10 mouse cellular contexts compared by ENCODE assay signal in the genomic region with DNA sequence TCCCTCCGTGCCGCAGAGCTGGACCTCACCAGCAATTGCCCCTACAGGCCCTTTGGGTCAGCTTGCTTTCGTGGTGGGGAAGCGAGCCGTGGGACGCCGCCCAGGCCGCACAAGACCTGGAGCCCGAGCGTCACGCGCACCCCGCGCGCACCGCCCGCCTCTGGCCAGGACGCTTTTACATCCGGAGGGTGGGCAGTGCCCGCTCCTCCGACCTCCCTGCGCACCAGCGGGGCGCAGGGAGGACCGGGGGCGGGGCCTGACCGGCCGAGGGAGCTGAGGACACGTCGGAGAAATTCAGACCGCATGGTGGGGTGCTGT. TPM values are rescaled to one million over a fixed set of nuclear protein-coding genes. Genes with fewer than 3 reads are reported as not detected.
DNase-seq lines count a peak whose midpoint lies in the region; ATAC-seq and TF ChIP-seq lines count a peak whose summit lies in the region.
"Had no signal": no experiment of that assay in that cellular context is flagged by ENCODE, and none has a peak within 500 bp of the region (broad histone marks: within the 10 kb centered on the region; RNA-seq: fewer than 3 reads in every experiment).

No protein-coding gene starts in this region.

- under 1% methylated on average over 31 of the region's 31 CpGs for WGBS in heart, embryonic 10.5 days
- 6% methylated on average over 31 of the region's 31 CpGs for WGBS in lung, embryonic 14.5 days
- 2% methylated on average over 31 of the region's 31 CpGs for WGBS in embryonic facial prominence, embryonic 10.5 days
- WGBS in limb, embryonic 12.5 days = 2% methylated on average over 31 of the region's 31 CpGs

- intact Hi-C loops in heart, postnatal 25 days (cut with DNase I) = no loop called here

- no peak for TF ChIP-seq CTCF in lung, embryonic 14.5 days (IDR thresholded peaks at IDR 0.05; ENCODE audit: low read depth)

- H3K9me3 ChIP-seq in heart, embryonic 10.5 days = no peaks in the 10 kb centered on the region
- H3K9me3 ChIP-seq in lung, embryonic 14.5 days (ENCODE audit: low read depth, low read length) = no peaks in the 10 kb centered on the region
- H3K9me3 ChIP-seq in embryonic facial prominence, embryonic 10.5 days = no peaks in the 10 kb centered on the region
- no peaks in the 10 kb centered on the region for H3K9me3 ChIP-seq in limb, embryonic 12.5 days

- DNase-seq in heart, embryonic 10.5 days (ENCODE audit: low spot score) = no peak
- DNase-seq in heart, postnatal 25 days (ENCODE audit: low spot score) = no peak
- no peak for DNase-seq in lung, embryonic 14.5 days
- DNase-seq in lung, postnatal 14 days = no peak
- DNase-seq in embryonic facial prominence, embryonic 10.5 days (ENCODE audit: low spot score) = peak; percentile 59
- no peak for DNase-seq in thymus, adult 18-20 months
- DNase-seq in T-cell, adult 2 months (ENCODE audit: low spot score) = no peak
- DNase-seq: cerebellum, adult 9-10 months; kidney, adult 8-10 months had no signal

- H3K4me2 ChIP-seq in lung, embryonic 14.5 days = peak overlapping the region; percentile 86
- H3K4me2 ChIP-seq in limb, embryonic 12.5 days = peak overlapping the region; percentile 75

- ATAC-seq in lung, embryonic 14.5 days (ENCODE audit: insufficient read depth) = peak; percentile 16; the same call in 1 of the 2 replicates
- no peak for ATAC-seq in limb, embryonic 12.5 days (ENCODE audit: insufficient number of reproducible peaks, insufficient read depth, low FRiP score, low TSS enrichment, low read depth)

- H3K27ac ChIP-seq in heart, embryonic 10.5 days = 0 out of 2 replicates have a peak overlapping the region, but pooled peaks have one; percentile 9
- peak overlapping the region; percentile 75 for H3K27ac ChIP-seq in lung, embryonic 14.5 days (ENCODE audit: low read depth)
- 0 out of 2 replicates have a peak overlapping the region, but pooled peaks have one; percentile 37 for H3K27ac ChIP-seq in embryonic facial prominence, embryonic 10.5 days (replicated peaks)
- H3K27ac ChIP-seq in limb, embryonic 12.5 days = no peak overlapping the region

- H3K4me3 ChIP-seq in heart, embryonic 10.5 days = peak overlapping the region; percentile 63
- H3K4me3 ChIP-seq in lung, embryonic 14.5 days (ENCODE audit: low read depth, low read length) = peak overlapping the region; percentile 59
- H3K4me3 ChIP-seq in embryonic facial prominence, embryonic 10.5 days = peak overlapping the region; percentile 61
- H3K4me3 ChIP-seq in limb, embryonic 12.5 days (replicated peaks) = peak overlapping the region; percentile 51

- H3K36me3 ChIP-seq in heart, embryonic 10.5 days = no peaks in the 10 kb centered on the region
- no peaks in the 10 kb centered on the region for H3K36me3 ChIP-seq in lung, embryonic 14.5 days (ENCODE audit: insufficient read depth)
- no peaks in the 10 kb centered on the region for H3K36me3 ChIP-seq in embryonic facial prominence, embryonic 10.5 days (replicated peaks)
- no peaks in the 10 kb centered on the region for H3K36me3 ChIP-seq in limb, embryonic 12.5 days

- H3K9ac ChIP-seq in lung, embryonic 14.5 days = peak overlapping the region; percentile 20; the same call in 1 of the 2 replicates
- H3K9ac ChIP-seq in limb, embryonic 12.5 days (replicated peaks) = no peak overlapping the region

- peaks cover 98% of the 10 kb centered on the region for H3K27me3 ChIP-seq in heart, embryonic 10.5 days (ENCODE audit: insufficient read depth, poor library complexity, severe bottlenecking)
- peaks cover 83% of the 10 kb centered on the region for H3K27me3 ChIP-seq in lung, embryonic 14.5 days (ENCODE audit: insufficient read depth, low read length)
- peaks cover 99% of the 10 kb centered on the region for H3K27me3 ChIP-seq in embryonic facial prominence, embryonic 10.5 days (replicated peaks; ENCODE audit: low read depth, poor library complexity, severe bottlenecking)
- peaks cover 96% of the 10 kb centered on the region for H3K27me3 ChIP-seq in limb, embryonic 12.5 days

- H3K4me1 ChIP-seq in heart, embryonic 10.5 days = peaks cover 53% of the 10 kb centered on the region
- 0 out of 2 replicates have a peak, but pooled peaks cover 3% of the 10 kb centered on the region for H3K4me1 ChIP-seq in lung, embryonic 14.5 days (ENCODE audit: insufficient read depth)
- H3K4me1 ChIP-seq in embryonic facial prominence, embryonic 10.5 days = peaks cover 63% of the 10 kb centered on the region
- H3K4me1 ChIP-seq in limb, embryonic 12.5 days (replicated peaks) = peaks cover 49% of the 10 kb centered on the region

RNA-seq across cellular contexts. Expression of gene Tbx1, which starts 1.8 kb away (rescaled TPM):
- polyA plus RNA-seq in heart, embryonic 10.5 days (2016; fragmentation: Nextera tagmentation; extraction: Ambion mirVana) = 1.00 and 6.9 TPM in 2 replicates
- under 1 TPM; 0.68 to 0.78 TPM for total RNA-seq in heart, postnatal 25 days (2021)
- polyA plus RNA-seq in lung, embryonic 14.5 days (2014; fragmentation: Nextera tagmentation; extraction: Ambion mirVana) = 12.0 and 15.8 TPM in 2 replicates
- polyA plus RNA-seq in embryonic facial prominence, embryonic 10.5 days (2016; fragmentation: Nextera tagmentation; extraction: Ambion mirVana) = 8.1 and 9.5 TPM in 2 replicates
- polyA plus RNA-seq in limb, embryonic 12.5 days (2016; fragmentation: Nextera tagmentation; extraction: Ambion mirVana) = 9.4 and 11.2 TPM in 2 replicates

RNA-seq across cellular contexts. Expression of gene Gp1bb, which starts 33.5 kb away (rescaled TPM):
- polyA plus RNA-seq in heart, embryonic 10.5 days (2016; fragmentation: Nextera tagmentation; extraction: Ambion mirVana) = 6.0 and 7.4 TPM in 2 replicates
- 1 to 10 TPM in 1 of 2 experiments, under 1 TPM in 1; 0.36 to 1.1 TPM for total RNA-seq in heart, postnatal 25 days (2021)
- 3.8 and 4.1 TPM in 2 replicates for polyA plus RNA-seq in lung, embryonic 14.5 days (2014; fragmentation: Nextera tagmentation; extraction: Ambion mirVana)
- polyA plus RNA-seq in embryonic facial prominence, embryonic 10.5 days (2016; fragmentation: Nextera tagmentation; extraction: Ambion mirVana) = 2.6 and 3.5 TPM in 2 replicates
- 3.9 and 4.3 TPM in 2 replicates for polyA plus RNA-seq in limb, embryonic 12.5 days (2016; fragmentation: Nextera tagmentation; extraction: Ambion mirVana)

RNA-seq across cellular contexts. Expression of gene Gm49601, which starts 37.5 kb away (rescaled TPM):
- 0.26 and 1.1 TPM in 2 replicates for polyA plus RNA-seq in heart, embryonic 10.5 days (2016; fragmentation: Nextera tagmentation; extraction: Ambion mirVana)
- 1 to 10 TPM; 1.0 to 1.6 TPM for total RNA-seq in heart, postnatal 25 days (2021)
- polyA plus RNA-seq in lung, embryonic 14.5 days (2014; fragmentation: Nextera tagmentation; extraction: Ambion mirVana) = 1.2 and 1.7 TPM in 2 replicates
- polyA plus RNA-seq in embryonic facial prominence, embryonic 10.5 days (2016; fragmentation: Nextera tagmentation; extraction: Ambion mirVana) = 3.2 and 3.6 TPM in 2 replicates
- 5.2 and 6.8 TPM in 2 replicates for polyA plus RNA-seq in limb, embryonic 12.5 days (2016; fragmentation: Nextera tagmentation; extraction: Ambion mirVana)

RNA-seq across cellular contexts. Expression of gene Sept5, which starts 41.1 kb away (rescaled TPM):
- polyA plus RNA-seq in heart, embryonic 10.5 days (2016; fragmentation: Nextera tagmentation; extraction: Ambion mirVana) = 4.3 and 11.7 TPM in 2 replicates
- 1 to 10 TPM; 3.9 to 4.6 TPM for total RNA-seq in heart, postnatal 25 days (2021)
- polyA plus RNA-seq in lung, embryonic 14.5 days (2014; fragmentation: Nextera tagmentation; extraction: Ambion mirVana) = 19.3 and 20.1 TPM in 2 replicates
- 30.2 and 32.2 TPM in 2 replicates for polyA plus RNA-seq in embryonic facial prominence, embryonic 10.5 days (2016; fragmentation: Nextera tagmentation; extraction: Ambion mirVana)
- 31.7 and 34.2 TPM in 2 replicates for polyA plus RNA-seq in limb, embryonic 12.5 days (2016; fragmentation: Nextera tagmentation; extraction: Ambion mirVana)
